Mouse (Mus musculus): Measurements from ENCODE around the gene Sar1b. TPM values are rescaled to one million over a fixed set of nuclear protein-coding genes. Genes with fewer than 3 reads are reported as not detected.
"Not testable (repeated sequence)": the region's sequence is repeated elsewhere in the genome, so short reads cannot be mapped to it uniquely, and the experiment has no call there.

The Sar1b gene
- total and polyA plus RNA-seq, 3 experiments: 64.2 to 149 (median 123) TPM

- no peaks in the 10 kb centered on the region for H3K4me1 ChIP-seq (ENCODE audit: control insufficient read depth, insufficient read depth, low read length)
- peaks cover 11% of the 10 kb centered on the region for H3K36me3 ChIP-seq (ENCODE audit: control insufficient read depth, insufficient read depth, low read length)
- H3K27me3 ChIP-seq (ENCODE audit: control insufficient read depth, insufficient read depth, low read length): no peaks in the 10 kb centered on the region
- no peak overlapping the region for H3K27ac ChIP-seq
- H3K4me3 ChIP-seq: no peak overlapping the region
- DNase-seq: no peak
- WGBS: 91% methylated on average over 3 of the region's 3 CpGs
- H3K9ac ChIP-seq (ENCODE audit: low read depth, low read length): no peak overlapping the region
- H3K79me2 ChIP-seq (replicated peaks; ENCODE audit: control insufficient read depth, insufficient read depth, low read length): peaks cover 2% of the 10 kb centered on the region; the same call in 1 of the 2 replicates
- intact Hi-C loops (cut with DNase I): no loop called here
- no peak for TF ChIP-seq CTCF (IDR thresholded peaks at IDR 0.05)
- TF ChIP-seq EP300 (IDR thresholded peaks at IDR 0.05; ENCODE audit: insufficient read depth, low read depth, low read length): no peak
- no peak for TF ChIP-seq POLR2A (IDR thresholded peaks at IDR 0.05; ENCODE audit: insufficient read depth, low read depth, low read length)
Measured at GRCm38 (mm10) chr11:51740701-51741100, 22.8 kb upstream of the Sar1b start.

GRCm38 (mm10) chr11:51746096-51746495 is 17.4 kb upstream of the Sar1b start:
- DNase-seq: no peak
- Histone ChIP-seq H3K9ac (ENCODE audit: low read depth, low read length) (no peak overlapping the region), H3K27ac (no peak overlapping the region), H3K27me3 (ENCODE audit: control insufficient read depth, insufficient read depth, low read length) (no peaks in the 10 kb centered on the region), H3K4me3 (no peak overlapping the region), H3K79me2 (replicated peaks; ENCODE audit: control insufficient read depth, insufficient read depth, low read length) (peaks cover 2% of the 10 kb centered on the region), H3K36me3 (ENCODE audit: control insufficient read depth, insufficient read depth, low read length) (peaks cover 7% of the 10 kb centered on the region), H3K4me1 (ENCODE audit: control insufficient read depth, insufficient read depth, low read length) (no peaks in the 10 kb centered on the region)
- 75% methylated on average over 1 of the region's 1 CpGs for WGBS
- intact Hi-C loops (cut with DNase I): no loop called here
- TF ChIP-seq EP300 (IDR thresholded peaks at IDR 0.05; ENCODE audit: insufficient read depth, low read depth, low read length) (no peak), CTCF (IDR thresholded peaks at IDR 0.05) (no peak), POLR2A (IDR thresholded peaks at IDR 0.05; ENCODE audit: insufficient read depth, low read depth, low read length) (no peak)

GRCm38 (mm10) chr11:51751623-51752225 is 11.8 kb upstream of the Sar1b start:
- H3K4me3 ChIP-seq: not testable (repeated sequence)
- 56% methylated on average over 6 of the region's 6 CpGs for WGBS

DNA sequence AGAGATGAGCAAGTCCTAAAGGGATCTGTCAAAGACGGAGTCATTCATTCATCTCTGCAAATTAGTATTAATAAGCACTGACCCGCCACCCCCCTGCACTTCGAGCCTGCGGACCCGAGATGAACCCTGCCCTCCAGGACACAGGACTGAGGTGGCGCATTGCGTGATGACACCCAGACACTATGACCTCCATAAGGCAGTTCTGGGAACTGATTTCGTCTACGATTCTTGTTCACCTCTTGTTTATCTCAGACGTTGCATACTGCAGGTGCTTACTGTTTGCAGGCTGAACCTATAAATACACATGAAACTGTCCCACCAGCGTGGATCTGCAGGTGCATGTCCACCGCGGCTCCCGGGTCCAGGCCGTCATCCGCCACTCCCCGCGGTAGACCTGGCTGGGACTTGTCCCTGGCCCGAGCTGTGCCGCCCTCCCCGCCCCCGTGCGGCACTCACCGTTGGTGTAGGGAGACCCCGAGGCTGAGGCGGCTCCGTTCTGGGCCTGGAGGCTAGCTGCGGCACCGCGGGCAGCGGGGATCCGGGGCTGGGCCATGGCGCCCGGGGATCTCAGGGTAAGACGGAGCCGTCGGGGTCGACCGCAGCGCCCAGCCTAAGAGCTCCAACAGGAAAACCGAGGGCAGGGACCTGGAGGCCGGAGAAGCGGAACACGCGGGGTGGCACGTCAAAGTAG is 7.7 kb upstream of the Sar1b start:
- intact Hi-C loops (cut with DNase I): loop anchor here (5.0 kb wide), 1 partner anchor 138 kb away; the partner anchor contains the start of gene Nhp2

More at GRCm38 (mm10) chr11:51751623-51752225, 11.8 kb upstream of the Sar1b start:
- DNase-seq; H3K36me3 ChIP-seq (ENCODE audit: control insufficient read depth, insufficient read depth, low read length); intact Hi-C loops (cut with DNase I); H3K27me3 ChIP-seq (ENCODE audit: control insufficient read depth, insufficient read depth, low read length); H3K9ac ChIP-seq (ENCODE audit: low read depth, low read length); H3K4me1 ChIP-seq (ENCODE audit: control insufficient read depth, insufficient read depth, low read length); H3K27ac ChIP-seq; H3K79me2 ChIP-seq (replicated peaks; ENCODE audit: control insufficient read depth, insufficient read depth, low read length): not testable (repeated sequence)

GRCm38 (mm10) chr11:51756352-51756771 is 7.1 kb upstream of the Sar1b start:
- Histone ChIP-seq H3K4me3 (peak overlapping the region; percentile 93), H3K36me3 (ENCODE audit: control insufficient read depth, insufficient read depth, low read length) (peaks cover 6% of the 10 kb centered on the region), H3K79me2 (replicated peaks; ENCODE audit: control insufficient read depth, insufficient read depth, low read length) (peaks cover 4% of the 10 kb centered on the region), H3K27me3 (ENCODE audit: control insufficient read depth, insufficient read depth, low read length) (no peaks in the 10 kb centered on the region), H3K4me1 (ENCODE audit: control insufficient read depth, insufficient read depth, low read length) (peaks cover 6% of the 10 kb centered on the region; the same call in 1 of the 2 replicates), H3K27ac (peak overlapping the region; percentile 95), H3K9ac (ENCODE audit: low read depth, low read length) (peak overlapping the region; percentile 87)
- TF ChIP-seq POLR2A (IDR thresholded peaks at IDR 0.05; ENCODE audit: insufficient read depth, low read depth, low read length) (no peak; the same call in none of the 2 replicates), EP300 (IDR thresholded peaks at IDR 0.05; ENCODE audit: insufficient read depth, low read depth, low read length) (peak; percentile 63; the same call in 1 of the 2 replicates)
- WGBS: under 1% methylated on average over 41 of the region's 41 CpGs
- intact Hi-C loops (cut with DNase I): loop anchor here (5.0 kb wide), 1 partner anchor 139 kb away; the partner anchor contains the start of gene Nhp2
- peak; percentile 96 to 97 for DNase-seq

More for the DNA sequence above, 7.7 kb upstream of the Sar1b start:
- DNase-seq: no peak
- Histone ChIP-seq H3K27me3 (ENCODE audit: control insufficient read depth, insufficient read depth, low read length) (no peaks in the 10 kb centered on the region), H3K27ac (peak overlapping the region; percentile 95), H3K4me3 (peak overlapping the region; percentile 93), H3K36me3 (ENCODE audit: control insufficient read depth, insufficient read depth, low read length) (peaks cover 8% of the 10 kb centered on the region), H3K79me2 (replicated peaks; ENCODE audit: control insufficient read depth, insufficient read depth, low read length) (peaks cover 5% of the 10 kb centered on the region), H3K9ac (ENCODE audit: low read depth, low read length) (peak overlapping the region; percentile 87), H3K4me1 (ENCODE audit: control insufficient read depth, insufficient read depth, low read length) (peaks cover 6% of the 10 kb centered on the region; the same call in 1 of the 2 replicates)
- WGBS: under 1% methylated on average over 46 of the region's 46 CpGs
- TF ChIP-seq CTCF (IDR thresholded peaks at IDR 0.05) (no peak), POLR2A (IDR thresholded peaks at IDR 0.05; ENCODE audit: insufficient read depth, low read depth, low read length) (no peak), EP300 (IDR thresholded peaks at IDR 0.05; ENCODE audit: insufficient read depth, low read depth, low read length) (no peak)

GRCm38 (mm10) chr11:51757023-51757422 is 6.5 kb upstream of the Sar1b start:
- no peak for TF ChIP-seq POLR2A (IDR thresholded peaks at IDR 0.05; ENCODE audit: insufficient read depth, low read depth, low read length)
- TF ChIP-seq CTCF (IDR thresholded peaks at IDR 0.05): no peak
- TF ChIP-seq EP300 (IDR thresholded peaks at IDR 0.05; ENCODE audit: insufficient read depth, low read depth, low read length): no peak
- H3K36me3 ChIP-seq (ENCODE audit: control insufficient read depth, insufficient read depth, low read length): peaks cover 6% of the 10 kb centered on the region
- no peaks in the 10 kb centered on the region for H3K27me3 ChIP-seq (ENCODE audit: control insufficient read depth, insufficient read depth, low read length)
- WGBS: 76% methylated on average over 11 of the region's 11 CpGs
- intact Hi-C loops (cut with DNase I): loop anchor here (5.0 kb wide), 1 partner anchor 140 kb away; the partner anchor contains the start of gene Nhp2
- peak in 1 of 2 experiments; percentile 23 for DNase-seq
- peak overlapping the region; percentile 87 for H3K9ac ChIP-seq (ENCODE audit: low read depth, low read length)
- H3K4me3 ChIP-seq: peak overlapping the region; percentile 93
- peak overlapping the region; percentile 95 for H3K27ac ChIP-seq
- H3K4me1 ChIP-seq (ENCODE audit: control insufficient read depth, insufficient read depth, low read length): peaks cover 3% of the 10 kb centered on the region; the same call in 1 of the 2 replicates
- H3K79me2 ChIP-seq (replicated peaks; ENCODE audit: control insufficient read depth, insufficient read depth, low read length): peaks cover 4% of the 10 kb centered on the region; the same call in 1 of the 2 replicates

All from heart, adult 2 months (tissue).